Mouse (Mus musculus) midbrain, embryonic 15.5 days (tissue): ENCODE measurements around the gene Eppin. TPM values are rescaled to one million over a fixed set of nuclear protein-coding genes. Genes with fewer than 3 reads are reported as not detected.

Experiments
- ATAC-seq: fragments of 200-750 bp; cut with Nextera tagmentation; replicated peaks from 2 replicates; pipeline ENCODE4 v1.8.0; 2017; ENCODE audit warnings: moderate TSS enrichment
- H3K27ac ChIP-seq: fragments of 300-500 bp; sonication (generic); 2 replicates; pipeline ENCODE4 v1.5.1; 2015; ENCODE audit warnings: mild to moderate bottlenecking, inconsistent platforms
- H3K27me3 ChIP-seq: fragments of 300-500 bp; sonication (generic); replicated peaks from 2 replicates; pipeline ENCODE4 v1.6.1; 2015; ENCODE audit warnings: inconsistent platforms
- H3K36me3 ChIP-seq: fragments of 300-500 bp; sonication (generic); replicated peaks from 2 replicates; pipeline ENCODE4 v1.6.1; 2015; ENCODE audit warnings: inconsistent platforms
- H3K4me1 ChIP-seq: fragments of 300-500 bp; sonication (generic); 2 replicates; pipeline ENCODE4 v1.6.1; 2015; ENCODE audit warnings: inconsistent platforms
- H3K4me2 ChIP-seq: fragments of 300-500 bp; sonication (generic); 2 replicates; pipeline ENCODE4 v1.6.1; 2015; ENCODE audit warnings: inconsistent platforms, mild to moderate bottlenecking, moderate library complexity
- H3K4me3 ChIP-seq: fragments of 300-500 bp; sonication (generic); 2 replicates; pipeline ENCODE4 v1.5.1; 2015; ENCODE audit warnings: mild to moderate bottlenecking, inconsistent platforms
- H3K9ac ChIP-seq: fragments of 300-500 bp; sonication (generic); 2 replicates; pipeline ENCODE4 v1.6.1; 2015; ENCODE audit warnings: mild to moderate bottlenecking, inconsistent platforms
- H3K9me3 ChIP-seq: fragments of 300-500 bp; sonication (generic); 2 replicates; pipeline ENCODE4 v1.6.1; 2016; ENCODE audit warnings: inconsistent platforms
- WGBS: fragments of 180-500 bp; shearing (Covaris S2); methylation state at CpG from one replicate; pipeline ENCODE4 v1.1.7; 2015; ENCODE audit warnings: mixed read lengths; 5-methylcytosine and 5-hydroxymethylcytosine counted together
- polyA plus RNA-seq: library from polyadenylated mRNA; unstranded; fragments of >200 nt; fragmentation: Nextera tagmentation; extraction: Ambion mirVana; gene quantifications from 2 replicates; pipeline ENCODE4 v1.2.1, GENCODE M21; 2015

Gene Eppin
- polyA plus RNA-seq, 1 experiment from 2014 or later = not detected

DNA sequence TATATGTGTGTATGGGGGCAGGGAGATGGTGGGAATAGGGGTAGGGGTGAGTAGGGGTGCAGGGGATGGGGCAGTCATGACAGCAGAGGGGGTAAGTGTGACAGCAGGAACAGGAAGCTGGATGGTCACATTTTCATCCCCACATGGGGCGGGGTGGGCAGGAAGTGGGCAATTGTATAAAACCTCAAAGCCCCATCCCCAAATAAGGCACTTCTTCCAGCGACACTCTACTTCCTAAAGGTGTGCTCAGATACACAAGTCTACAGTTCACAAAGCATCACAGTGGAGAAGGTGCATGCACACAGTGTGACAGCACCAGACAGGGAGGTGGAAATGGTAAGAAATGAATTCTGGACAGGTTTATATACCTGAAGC is 42.5 kb downstream of the Eppin start:
- H3K9me3 ChIP-seq = no peaks in the 10 kb centered on the region
- no peak overlapping the region; the same call in 1 of the 2 replicates for H3K4me2 ChIP-seq
- 88% methylated on average over 2 of the region's 2 CpGs for WGBS
- peaks cover 4% of the 10 kb centered on the region; the same call in 1 of the 2 replicates for H3K4me1 ChIP-seq
- H3K9ac ChIP-seq = no peak overlapping the region
- H3K36me3 ChIP-seq = no peaks in the 10 kb centered on the region
- H3K27me3 ChIP-seq = no peaks in the 10 kb centered on the region
- ATAC-seq = no peak
- no peak overlapping the region for H3K27ac ChIP-seq
- H3K4me3 ChIP-seq = no peak overlapping the region

DNA sequence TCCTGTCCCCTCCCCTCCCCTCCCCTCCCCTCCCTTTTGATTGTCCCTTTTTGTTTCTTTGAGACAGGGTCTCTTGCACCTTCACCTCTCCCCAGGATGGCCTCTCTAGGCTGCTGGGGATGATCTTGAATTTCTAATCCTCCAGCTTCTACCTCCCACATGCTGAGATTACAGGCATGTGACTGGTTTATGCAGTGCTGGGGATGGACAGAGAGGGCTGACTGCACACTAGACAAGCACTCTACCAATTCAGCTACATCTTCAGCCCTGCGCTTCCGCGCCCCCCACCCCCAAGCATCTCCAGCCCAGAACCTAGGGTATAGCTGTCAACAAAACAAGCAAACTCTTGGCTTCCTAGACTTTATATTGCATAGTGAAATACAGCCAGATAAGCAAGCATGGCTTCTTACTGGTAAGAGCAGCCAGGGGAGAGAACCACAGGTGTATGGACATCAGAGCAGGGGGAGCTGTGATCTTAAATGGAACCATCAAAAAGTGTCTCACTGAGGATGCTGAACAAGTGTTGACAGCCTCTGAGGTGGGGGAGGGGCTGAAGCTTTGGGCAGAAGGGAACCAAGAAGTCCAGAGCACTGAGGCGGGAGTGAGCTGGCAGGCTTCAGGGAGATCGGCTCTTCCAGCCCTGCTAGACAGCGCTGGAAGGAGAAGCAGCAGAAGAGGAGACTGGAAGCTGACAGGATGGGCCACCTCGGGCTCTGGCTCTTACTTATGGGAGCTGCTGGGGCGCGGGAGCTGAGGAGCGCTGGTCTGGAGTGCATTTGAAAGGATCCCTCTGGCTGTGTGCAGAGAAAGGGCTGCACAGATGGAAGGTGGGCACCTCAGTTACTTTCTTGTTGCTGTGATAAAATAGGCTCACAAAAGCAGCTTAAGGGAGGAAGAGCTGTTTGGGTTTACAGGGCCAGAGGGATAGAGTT is 43.2 kb downstream of the Eppin start:
- WGBS = 13% methylated on average over 10 of the region's 10 CpGs
- H3K4me3 ChIP-seq = no peak overlapping the region
- no peaks in the 10 kb centered on the region for H3K9me3 ChIP-seq
- no peaks in the 10 kb centered on the region for H3K36me3 ChIP-seq
- ATAC-seq = no peak
- H3K9ac ChIP-seq = no peak overlapping the region
- H3K27me3 ChIP-seq = no peaks in the 10 kb centered on the region
- H3K27ac ChIP-seq = no peak overlapping the region
- H3K4me1 ChIP-seq = peaks cover 4% of the 10 kb centered on the region; the same call in 1 of the 2 replicates
- peak overlapping the region; percentile 13; the same call in 1 of the 2 replicates for H3K4me2 ChIP-seq

DNA sequence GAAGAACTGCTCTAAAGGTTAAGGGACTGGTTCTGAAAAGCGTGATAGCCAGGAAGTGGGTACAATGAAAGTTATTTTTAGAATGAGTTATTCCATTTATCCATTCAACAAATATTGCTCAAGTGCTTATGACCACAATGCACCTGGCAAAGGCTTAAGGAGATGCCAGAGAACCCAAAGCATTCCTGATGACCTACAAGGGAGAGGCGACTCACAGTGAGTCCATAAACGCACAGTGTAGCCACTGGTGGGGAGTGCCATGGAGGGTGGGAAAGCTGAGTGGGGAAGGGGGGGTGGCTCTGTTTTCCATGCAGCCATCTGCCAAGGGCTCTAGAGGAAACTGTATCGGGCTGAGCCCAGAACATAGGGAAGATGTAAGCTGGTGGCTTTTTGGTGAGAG is 44.1 kb downstream of the Eppin start:
- no peak for ATAC-seq

GRCm38 (mm10) chr2:164544454-164545097 is 48.8 kb downstream of the Eppin start:
- Histone ChIP-seq H3K9me3 (no peaks in the 10 kb centered on the region), H3K27me3 (no peaks in the 10 kb centered on the region), H3K9ac (no peak overlapping the region), H3K4me1 (no peaks in the 10 kb centered on the region), H3K4me2 (no peak overlapping the region), H3K36me3 (no peaks in the 10 kb centered on the region), H3K4me3 (no peak overlapping the region), H3K27ac (no peak overlapping the region)
- no peak for ATAC-seq
- WGBS = 50% methylated on average over 5 of the region's 5 CpGs

More for the DNA sequence above, 44.1 kb downstream of the Eppin start:
- Histone ChIP-seq H3K36me3 (no peaks in the 10 kb centered on the region), H3K4me3 (no peak overlapping the region), H3K9ac (no peak overlapping the region), H3K27ac (no peak overlapping the region), H3K27me3 (no peaks in the 10 kb centered on the region), H3K9me3 (no peaks in the 10 kb centered on the region), H3K4me1 (peaks cover 4% of the 10 kb centered on the region; the same call in 1 of the 2 replicates), H3K4me2 (no peak overlapping the region)
- WGBS = 55% methylated on average over 4 of the region's 4 CpGs

DNA sequence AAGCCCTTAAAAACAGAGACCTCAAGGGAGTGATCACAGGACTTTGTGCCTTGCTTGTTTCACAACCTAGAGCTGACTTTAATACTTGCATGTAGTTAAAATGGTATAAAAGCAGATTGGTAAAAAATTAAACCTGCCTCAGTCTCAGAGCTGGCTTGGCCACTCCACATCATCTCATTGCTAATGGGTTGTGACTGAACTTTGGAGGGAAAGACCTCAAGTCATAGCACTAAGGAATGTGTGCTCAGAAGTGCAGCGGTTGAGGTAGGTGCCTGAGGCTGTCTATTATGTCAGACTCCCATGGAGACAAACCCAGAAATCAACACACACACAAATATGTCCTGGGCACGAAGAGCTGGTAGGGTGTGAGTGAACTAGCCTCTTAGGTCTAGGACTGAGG is 49.6 kb downstream of the Eppin start:
- Histone ChIP-seq H3K4me3 (no peak overlapping the region), H3K27ac (no peak overlapping the region), H3K9ac (no peak overlapping the region), H3K27me3 (no peaks in the 10 kb centered on the region), H3K9me3 (no peaks in the 10 kb centered on the region), H3K4me2 (no peak overlapping the region), H3K36me3 (no peaks in the 10 kb centered on the region), H3K4me1 (no peaks in the 10 kb centered on the region)
- 73% methylated on average over 2 of the region's 2 CpGs for WGBS
- ATAC-seq = no peak

GRCm38 (mm10) chr2:164542598-164542997 is 50.8 kb downstream of the Eppin start:
- Histone ChIP-seq H3K9me3 (no peaks in the 10 kb centered on the region), H3K4me1 (no peaks in the 10 kb centered on the region), H3K9ac (no peak overlapping the region), H3K27me3 (no peaks in the 10 kb centered on the region), H3K4me3 (no peak overlapping the region), H3K27ac (no peak overlapping the region), H3K36me3 (no peaks in the 10 kb centered on the region), H3K4me2 (no peak overlapping the region)
- WGBS = 91% methylated on average over 7 of the region's 7 CpGs
- no peak for ATAC-seq

DNA sequence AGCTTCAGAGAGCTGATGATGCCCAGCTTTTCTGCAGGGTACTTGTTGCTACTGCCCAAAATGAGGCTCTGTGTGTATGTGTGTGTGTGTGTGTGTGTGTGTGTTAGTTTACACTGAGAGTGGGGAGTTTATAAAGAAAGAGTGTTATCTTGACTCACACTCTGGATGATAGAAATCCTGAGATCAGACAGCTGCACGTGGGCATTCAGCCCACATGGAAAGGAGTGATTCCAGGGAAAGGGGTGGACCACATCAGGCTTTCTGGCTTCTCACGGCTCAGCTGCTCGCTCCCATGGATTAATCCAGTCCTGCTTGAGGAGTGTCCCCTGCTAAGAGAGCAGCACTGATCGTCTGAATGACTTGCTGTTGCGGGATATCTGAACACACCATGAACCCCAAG is 51.3 kb downstream of the Eppin start:
- Histone ChIP-seq H3K27me3 (no peaks in the 10 kb centered on the region), H3K27ac (no peak overlapping the region), H3K9me3 (no peaks in the 10 kb centered on the region), H3K4me2 (no peak overlapping the region), H3K4me3 (no peak overlapping the region), H3K36me3 (no peaks in the 10 kb centered on the region), H3K4me1 (no peaks in the 10 kb centered on the region), H3K9ac (no peak overlapping the region)
- ATAC-seq = no peak
- 72% methylated on average over 5 of the region's 5 CpGs for WGBS

- Histone ChIP-seq H3K9me3 (no peaks in the 10 kb centered on the region), H3K4me1 (no peaks in the 10 kb centered on the region), H3K27me3 (no peaks in the 10 kb centered on the region), H3K4me2 (no peak overlapping the region), H3K9ac (no peak overlapping the region), H3K36me3 (no peaks in the 10 kb centered on the region), H3K4me3 (no peak overlapping the region), H3K27ac (no peak overlapping the region)
- ATAC-seq = no peak
- WGBS = 42% methylated on average over 8 of the region's 8 CpGs
Measured at GRCm38 (mm10) chr2:164540652-164541427, 52.6 kb downstream of the Eppin start.

Other genes starting within 250 kb of the Eppin start
- not detected in 2 replicates for gene Slpi, start 204.5 kb downstream of the Eppin start, polyA plus RNA-seq
- gene Rbpjl, start 190.5 kb downstream of the Eppin start, polyA plus RNA-seq = 0.05 TPM in 1 of 2 replicates, not detected in the other
- gene Matn4, start 188.4 kb downstream of the Eppin start, polyA plus RNA-seq = 0.65 and 0.89 TPM in 2 replicates
- gene Sdc4, start 149.7 kb downstream of the Eppin start, polyA plus RNA-seq = 6.7 and 7.1 TPM in 2 replicates
- 87.9 and 90.5 TPM in 2 replicates for gene Sys1, start 136.6 kb downstream of the Eppin start, polyA plus RNA-seq
- 2.4 and 3.5 TPM in 2 replicates for gene Gm20458, start 132.6 kb downstream of the Eppin start, polyA plus RNA-seq
- not detected in 2 replicates for gene Trp53tg5, start 119.9 kb downstream of the Eppin start, polyA plus RNA-seq
- 19.2 and 19.5 TPM in 2 replicates for gene Dbndd2, start 107.5 kb downstream of the Eppin start, polyA plus RNA-seq
- gene Pigt, start 96.1 kb downstream of the Eppin start, polyA plus RNA-seq = 97.7 and 101 TPM in 2 replicates
- gene Wfdc2, start 31.2 kb downstream of the Eppin start, polyA plus RNA-seq = 2.6 and 3.2 TPM in 2 replicates
- gene Spint3, start 20.1 kb downstream of the Eppin start, polyA plus RNA-seq = not detected in 2 replicates
- gene Wfdc6a, start 8.1 kb downstream of the Eppin start, polyA plus RNA-seq = not detected in 2 replicates
- gene Wfdc6b, start 19.9 kb upstream of the Eppin start, polyA plus RNA-seq = not detected in 2 replicates
- gene Wfdc8, start 20.0 kb upstream of the Eppin start, polyA plus RNA-seq = not detected in 2 replicates
- gene Wfdc16, start 45.2 kb upstream of the Eppin start, polyA plus RNA-seq = not detected in 2 replicates
- not detected in 2 replicates for gene Wfdc10, start 62.5 kb upstream of the Eppin start, polyA plus RNA-seq
- 0.34 TPM in 1 of 2 replicates, not detected in the other for gene Wfdc9, start 63.0 kb upstream of the Eppin start, polyA plus RNA-seq
- not detected in 2 replicates for gene Wfdc11, start 80.5 kb upstream of the Eppin start, polyA plus RNA-seq
- not detected in 2 replicates for gene Wfdc13, start 91.5 kb upstream of the Eppin start, polyA plus RNA-seq
- gene Spint4, start 104.9 kb upstream of the Eppin start, polyA plus RNA-seq = not detected in 2 replicates
- not detected in 2 replicates for gene Spint5, start 121.7 kb upstream of the Eppin start, polyA plus RNA-seq
- gene Wfdc3, start 152.3 kb upstream of the Eppin start, polyA plus RNA-seq = 1.3 and 1.9 TPM in 2 replicates
- 52.7 and 55.4 TPM in 2 replicates for gene Dnttip1, start 152.4 kb upstream of the Eppin start, polyA plus RNA-seq
- gene Ube2c, start 176.3 kb upstream of the Eppin start, polyA plus RNA-seq = 56.6 and 64.4 TPM in 2 replicates
- gene Tnnc2, start 186.4 kb upstream of the Eppin start, polyA plus RNA-seq = not detected in 2 replicates
- gene Snx21, start 192.2 kb upstream of the Eppin start, polyA plus RNA-seq = 34.8 and 40.6 TPM in 2 replicates
- 20.0 and 20.2 TPM in 2 replicates for gene Acot8, start 211.3 kb upstream of the Eppin start, polyA plus RNA-seq
- gene Zswim3, start 211.5 kb upstream of the Eppin start, polyA plus RNA-seq = 17.8 and 18.4 TPM in 2 replicates
- gene Zswim1, start 229.1 kb upstream of the Eppin start, polyA plus RNA-seq = 28.3 and 31.3 TPM in 2 replicates
- not detected in 2 replicates for gene Spata25, start 234.9 kb upstream of the Eppin start, polyA plus RNA-seq
- 101 and 109 TPM in 2 replicates for gene Ctsa, start 239.3 kb upstream of the Eppin start, polyA plus RNA-seq
- gene Neurl2, start 239.9 kb upstream of the Eppin start, polyA plus RNA-seq = 6.4 and 6.6 TPM in 2 replicates